Mouse (Mus musculus): ENCODE data around the gene Gatd1. TPM values are rescaled to one million over a fixed set of nuclear protein-coding genes. Genes with fewer than 3 reads are reported as not detected.

The Gatd1 gene
- total RNA-seq, 1 experiment = 25.9 TPM

DNA sequence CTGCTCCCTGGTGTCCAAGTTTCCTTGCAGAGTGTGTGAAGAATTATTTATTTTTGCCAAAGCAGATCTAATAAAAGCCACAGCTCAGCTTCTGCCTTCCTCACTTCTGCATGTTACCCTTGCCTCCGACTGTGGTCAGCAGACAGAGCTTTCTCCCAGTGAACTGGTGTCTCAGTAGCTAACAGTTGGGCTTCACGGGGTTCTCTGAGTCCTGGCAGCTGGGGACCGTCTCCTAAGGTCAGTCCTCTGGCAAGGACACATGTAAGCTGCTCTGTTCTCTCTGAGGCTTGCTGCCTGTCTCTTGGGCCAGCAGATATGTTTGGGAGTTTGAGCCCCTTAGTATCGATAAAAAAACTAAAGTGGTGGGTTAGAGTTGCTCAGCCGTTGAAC lies 46.1 kb upstream of the Gatd1 start:
- Histone ChIP-seq H3K27ac (ENCODE audit: insufficient read depth, low read depth, low read length, poor library complexity, severe bottlenecking) (no peak overlapping the region), H3K9ac (ENCODE audit: insufficient read depth, low read depth, low read length, poor library complexity, severe bottlenecking) (no peak overlapping the region), H3K9me3 (ENCODE audit: control insufficient read depth, insufficient read depth, low read depth, low read length) (no peaks in the 10 kb centered on the region), H3K4me1 (ENCODE audit: control insufficient read depth in 2 of 2, insufficient read depth in 2 of 2, low read length in 2 of 2, poor library complexity in 1 of 2) (peaks cover 2 to 36% of the 10 kb centered on the region in 2 experiments; a peak in 3 of 4 replicates), H3K4me3 (ENCODE audit: insufficient read depth in 1 of 2, low read depth in 1 of 2, low read length in 2 of 2, poor library complexity in 1 of 2, severe bottlenecking in 1 of 2) (no peak overlapping the region; a peak in 1 of 4 replicates), H3K36me3 (ENCODE audit: control insufficient read depth, insufficient read depth, low read length, poor library complexity, severe bottlenecking) (no peaks in the 10 kb centered on the region)
- in situ Hi-C loops (cut with MboI; ENCODE audit: low sequenced_read_pairs in 2 of 2, unreplicated experiment in 2 of 2) = no loop called here
- no peak for DNase-seq (ENCODE audit: low read depth, low spot score)
- TF ChIP-seq CHD2 (IDR thresholded peaks at IDR 0.05; ENCODE audit: low read depth, low read length) = no peak
- no peak for TF ChIP-seq ZC3H11A (IDR thresholded peaks at IDR 0.05; ENCODE audit: borderline replicate concordance, low read depth, low read length)
- TF ChIP-seq MAFK (IDR thresholded peaks at IDR 0.05; ENCODE audit: insufficient read depth, low read depth, low read length) = no peak
- TF ChIP-seq HCFC1 (IDR thresholded peaks at IDR 0.05; ENCODE audit: borderline replicate concordance, insufficient read depth, low read length) = no peak
- no peak for TF ChIP-seq ZNF384 (IDR thresholded peaks at IDR 0.05; ENCODE audit: low read depth, low read length)

DNA sequence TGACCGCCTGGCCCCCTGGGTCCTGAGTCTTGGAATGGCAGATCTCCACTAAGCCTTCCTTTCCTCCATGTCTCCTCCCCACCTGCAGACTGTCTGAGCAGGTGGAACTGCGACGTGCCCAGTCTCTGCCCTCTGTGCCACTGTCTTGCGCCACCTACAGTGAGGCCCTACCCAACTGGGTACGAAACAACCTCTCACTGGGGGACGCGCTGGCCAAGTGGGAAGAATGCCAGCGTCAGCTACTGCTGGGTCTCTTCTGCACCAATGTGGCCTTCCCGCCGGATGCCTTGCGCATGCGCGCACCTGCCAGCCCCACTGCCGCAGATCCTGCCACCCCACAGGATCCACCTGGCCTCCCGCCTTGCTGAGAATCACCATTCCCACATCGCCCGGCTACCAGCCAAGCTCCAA lies 45.4 kb upstream of the Gatd1 start:
- TF ChIP-seq ZC3H11A (IDR thresholded peaks at IDR 0.05; ENCODE audit: borderline replicate concordance, low read depth, low read length) (no peak), MAFK (IDR thresholded peaks at IDR 0.05; ENCODE audit: insufficient read depth, low read depth, low read length) (no peak), ZNF384 (IDR thresholded peaks at IDR 0.05; ENCODE audit: low read depth, low read length) (no peak), HCFC1 (IDR thresholded peaks at IDR 0.05; ENCODE audit: borderline replicate concordance, insufficient read depth, low read length) (no peak), CHD2 (IDR thresholded peaks at IDR 0.05; ENCODE audit: low read depth, low read length) (no peak)
- Histone ChIP-seq H3K4me1 (ENCODE audit: control insufficient read depth in 2 of 2, insufficient read depth in 2 of 2, low read length in 2 of 2, poor library complexity in 1 of 2) (peaks cover 2 to 34% of the 10 kb centered on the region in 2 experiments; a peak in 3 of 4 replicates), H3K27ac (ENCODE audit: insufficient read depth, low read depth, low read length, poor library complexity, severe bottlenecking) (no peak overlapping the region), H3K4me3 (ENCODE audit: insufficient read depth in 1 of 2, low read depth in 1 of 2, low read length in 2 of 2, poor library complexity in 1 of 2, severe bottlenecking in 1 of 2) (peak overlapping the region; percentile 47 to 66), H3K9me3 (ENCODE audit: control insufficient read depth, insufficient read depth, low read depth, low read length) (no peaks in the 10 kb centered on the region), H3K9ac (ENCODE audit: insufficient read depth, low read depth, low read length, poor library complexity, severe bottlenecking) (peak overlapping the region; percentile 56; the same call in 1 of the 2 replicates), H3K36me3 (ENCODE audit: control insufficient read depth, insufficient read depth, low read length, poor library complexity, severe bottlenecking) (no peaks in the 10 kb centered on the region)
- in situ Hi-C loops (cut with MboI; ENCODE audit: low sequenced_read_pairs in 2 of 2, unreplicated experiment in 2 of 2) = no loop called here
- no peak for DNase-seq (ENCODE audit: low read depth, low spot score)

- H3K27ac ChIP-seq (ENCODE audit: insufficient read depth, low read depth, low read length, poor library complexity, severe bottlenecking) = no peak overlapping the region
- no peak overlapping the region for H3K4me3 ChIP-seq (ENCODE audit: insufficient read depth in 1 of 2, low read depth in 1 of 2, low read length in 2 of 2, poor library complexity in 1 of 2, severe bottlenecking in 1 of 2)
- TF ChIP-seq HCFC1 (IDR thresholded peaks at IDR 0.05; ENCODE audit: borderline replicate concordance, insufficient read depth, low read length) (no peak), ZC3H11A (IDR thresholded peaks at IDR 0.05; ENCODE audit: borderline replicate concordance, low read depth, low read length) (no peak), CHD2 (IDR thresholded peaks at IDR 0.05; ENCODE audit: low read depth, low read length) (no peak), ZNF384 (IDR thresholded peaks at IDR 0.05; ENCODE audit: low read depth, low read length) (no peak), MAFK (IDR thresholded peaks at IDR 0.05; ENCODE audit: insufficient read depth, low read depth, low read length) (no peak)
- peaks cover 2 to 31% of the 10 kb centered on the region in 2 experiments; a peak in 3 of 4 replicates for H3K4me1 ChIP-seq (ENCODE audit: control insufficient read depth in 2 of 2, insufficient read depth in 2 of 2, low read length in 2 of 2, poor library complexity in 1 of 2)
- in situ Hi-C loops (cut with MboI; ENCODE audit: low sequenced_read_pairs in 2 of 2, unreplicated experiment in 2 of 2) = no loop called here
- H3K36me3 ChIP-seq (ENCODE audit: control insufficient read depth, insufficient read depth, low read length, poor library complexity, severe bottlenecking) = no peaks in the 10 kb centered on the region
- DNase-seq (ENCODE audit: low read depth, low spot score) = no peak
- no peaks in the 10 kb centered on the region for H3K9me3 ChIP-seq (ENCODE audit: control insufficient read depth, insufficient read depth, low read depth, low read length)
- H3K9ac ChIP-seq (ENCODE audit: insufficient read depth, low read depth, low read length, poor library complexity, severe bottlenecking) = no peak overlapping the region
Measured at GRCm38 (mm10) chr7:141458661-141459060, 44.7 kb upstream of the Gatd1 start.

DNA sequence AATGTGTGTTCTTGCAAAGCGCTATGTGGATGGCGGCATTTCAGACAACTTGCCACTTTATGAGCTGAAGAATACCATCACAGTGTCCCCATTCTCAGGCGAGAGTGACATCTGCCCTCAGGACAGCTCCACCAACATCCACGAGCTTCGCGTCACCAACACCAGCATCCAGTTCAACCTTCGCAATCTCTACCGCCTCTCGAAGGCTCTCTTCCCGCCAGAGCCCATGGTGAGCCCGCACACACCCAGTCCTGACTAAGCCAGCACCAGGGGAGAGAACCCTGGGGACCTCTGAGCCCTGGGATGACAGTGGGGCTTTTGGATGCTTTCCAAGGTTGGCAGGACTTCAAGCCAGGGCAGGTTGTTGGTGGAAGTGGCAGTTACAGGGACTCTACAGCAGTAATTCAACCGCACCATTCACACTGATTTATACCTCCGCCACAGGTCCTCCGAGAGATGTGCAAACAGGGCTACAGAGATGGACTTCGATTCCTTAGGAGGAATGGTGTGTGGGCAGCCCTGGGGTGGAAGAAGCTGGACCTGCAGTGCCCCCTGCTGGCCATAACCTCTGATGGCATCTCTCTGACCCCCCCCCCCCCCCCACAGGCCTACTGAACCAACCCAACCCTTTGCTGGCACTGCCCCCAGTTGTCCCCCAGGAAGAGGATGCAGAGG lies 44.2 kb upstream of the Gatd1 start:
- in situ Hi-C loops (cut with MboI; ENCODE audit: low sequenced_read_pairs in 2 of 2, unreplicated experiment in 2 of 2) = no loop called here
- DNase-seq (ENCODE audit: low read depth, low spot score) = no peak
- no peaks in the 10 kb centered on the region for H3K9me3 ChIP-seq (ENCODE audit: control insufficient read depth, insufficient read depth, low read depth, low read length)
- no peak overlapping the region for H3K4me3 ChIP-seq (ENCODE audit: insufficient read depth in 1 of 2, low read depth in 1 of 2, low read length in 2 of 2, poor library complexity in 1 of 2, severe bottlenecking in 1 of 2)
- peaks cover 2 to 31% of the 10 kb centered on the region in 2 experiments; a peak in 3 of 4 replicates for H3K4me1 ChIP-seq (ENCODE audit: control insufficient read depth in 2 of 2, insufficient read depth in 2 of 2, low read length in 2 of 2, poor library complexity in 1 of 2)
- TF ChIP-seq ZNF384 (IDR thresholded peaks at IDR 0.05; ENCODE audit: low read depth, low read length) (no peak), HCFC1 (IDR thresholded peaks at IDR 0.05; ENCODE audit: borderline replicate concordance, insufficient read depth, low read length) (no peak), CHD2 (IDR thresholded peaks at IDR 0.05; ENCODE audit: low read depth, low read length) (no peak), ZC3H11A (IDR thresholded peaks at IDR 0.05; ENCODE audit: borderline replicate concordance, low read depth, low read length) (no peak), MAFK (IDR thresholded peaks at IDR 0.05; ENCODE audit: insufficient read depth, low read depth, low read length) (no peak)
- no peaks in the 10 kb centered on the region for H3K36me3 ChIP-seq (ENCODE audit: control insufficient read depth, insufficient read depth, low read length, poor library complexity, severe bottlenecking)
- no peak overlapping the region for H3K9ac ChIP-seq (ENCODE audit: insufficient read depth, low read depth, low read length, poor library complexity, severe bottlenecking)
- H3K27ac ChIP-seq (ENCODE audit: insufficient read depth, low read depth, low read length, poor library complexity, severe bottlenecking) = no peak overlapping the region
